Mouse (Mus musculus) naive thymus-derived CD4-positive, alpha-beta T cell, adult 5 months (primary cell): ENCODE results near the gene Rps12-ps3. TPM values are rescaled to one million over a fixed set of nuclear protein-coding genes. Genes with fewer than 3 reads are reported as not detected.

Source experiments
- polyA plus RNA-seq: library from polyadenylated mRNA; unstranded; fragments of 100-300 nt; shearing (Covaris generic); gene quantifications from one replicate; pipeline ENCODE4 v1.2.1, GENCODE M21; 2017

Rps12-ps3 gene
- polyA plus RNA-seq, result 138 TPM

GRCm38 (mm10) chr19:59321990-59322389, at the start of gene Rps12-ps3:
Rps12-ps3 (plus strand) TSS chr19:59322290.

DNA sequence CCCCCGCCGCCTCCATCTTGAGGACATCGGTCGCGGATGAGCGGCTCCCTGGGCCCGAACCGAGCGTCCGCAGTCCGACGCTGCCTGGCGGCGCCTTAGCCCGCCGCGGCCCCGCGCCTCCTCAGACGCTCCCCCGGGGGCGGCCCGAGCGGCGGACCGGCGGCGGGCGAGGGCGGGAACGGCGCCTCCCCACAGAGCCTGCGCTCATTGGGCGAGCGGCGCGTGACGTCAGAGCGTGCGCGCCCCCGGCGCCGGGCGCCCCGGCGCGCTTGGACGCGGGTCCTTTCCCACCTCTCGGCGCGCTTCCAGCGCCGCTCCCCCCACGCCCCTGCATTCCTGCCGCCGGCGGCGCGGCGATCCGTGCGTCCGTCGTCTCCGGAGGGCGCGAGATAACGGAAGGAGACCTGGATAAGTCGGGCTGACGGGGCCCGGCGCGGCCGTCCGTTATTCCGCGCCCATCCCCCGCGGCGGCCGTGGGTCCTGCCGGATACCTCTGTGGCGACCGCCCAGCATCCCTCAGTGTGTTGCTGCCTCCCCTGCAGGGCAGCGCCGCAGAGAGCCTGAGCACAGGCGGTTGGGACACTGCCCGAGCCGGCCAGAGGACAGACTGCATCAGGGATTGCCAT, 23.7 kb downstream of the Rps12-ps3 start, which contains the start of gene Pdzd8:
Gene Pdzd8, minus strand, starts transcription at position 123 of the 626 bp plus-strand sequence.

Other genes with a start within 250 kb of the Rps12-ps3 start
- not detected for gene Shtn1, start 246.2 kb upstream of the Rps12-ps3 start, polyA plus RNA-seq
- gene Vax1, start 152.2 kb upstream of the Rps12-ps3 start, polyA plus RNA-seq, result not detected
- gene Kcnk18, start 103.1 kb upstream of the Rps12-ps3 start, polyA plus RNA-seq, result not detected
- gene Slc18a2, start 61.4 kb upstream of the Rps12-ps3 start, polyA plus RNA-seq, result 4.0 TPM
- 33.2 TPM for gene Pdzd8, start 23.5 kb downstream of the Rps12-ps3 start, polyA plus RNA-seq
- gene Emx2, start 136.1 kb downstream of the Rps12-ps3 start, polyA plus RNA-seq, result not detected